Mouse (Mus musculus) heart, adult 2 months (tissue): ENCODE measurements around the gene Ret. TPM values are rescaled to one million over a fixed set of nuclear protein-coding genes. Genes with fewer than 3 reads are reported as not detected.

Source experiments
- DNase-seq, 2 experiments: peaks; one replicate each; pipeline ENCODE4 v3.0.0; 2021
- H3K27ac ChIP-seq: fragments of 200-600 bp; 2 replicates; pipeline ENCODE4 v1.8.1; 2022
- H3K27me3 ChIP-seq: fragments of 200-500 bp; 2 replicates; pipeline ENCODE4 v1.6.1; 2012; ENCODE audit warnings: mild to moderate bottlenecking, low read length, inconsistent platforms, mixed read lengths; ENCODE audit not compliant: control insufficient read depth, insufficient read depth
- H3K36me3 ChIP-seq: fragments of 200-500 bp; 2 replicates; pipeline ENCODE4 v1.6.1; 2012; ENCODE audit warnings: low read length, inconsistent platforms; ENCODE audit not compliant: control insufficient read depth, insufficient read depth
- H3K4me1 ChIP-seq: fragments of 200-500 bp; 2 replicates; pipeline ENCODE4 v1.6.1; 2011; ENCODE audit warnings: low read length; ENCODE audit not compliant: control insufficient read depth, insufficient read depth
- H3K4me3 ChIP-seq: fragments of 200-600 bp; 2 replicates; pipeline ENCODE4 v1.8.1; 2022
- H3K79me2 ChIP-seq: fragments of 200-500 bp; replicated peaks from 2 replicates; pipeline ENCODE4 v1.6.1; 2012; ENCODE audit warnings: mild to moderate bottlenecking, inconsistent platforms, low read length, moderate library complexity, mixed read lengths; ENCODE audit not compliant: control insufficient read depth, insufficient read depth
- H3K9ac ChIP-seq: fragments of 200-500 bp; 2 replicates; pipeline ENCODE4 v1.6.1; 2012; ENCODE audit warnings: low read depth, mild to moderate bottlenecking, control low read depth, inconsistent platforms, low read length, mixed read lengths
- CTCF ChIP-seq: fragments of 200-600 bp; IDR thresholded peaks from 2 replicates; pipeline ENCODE4 v1.8.1; 2022; ENCODE audit warnings: antibody characterized with exemption, mild to moderate bottlenecking, moderate library complexity
- EP300 ChIP-seq: fragments of 200-500 bp; IDR thresholded peaks from 2 replicates; pipeline ENCODE4 v1.6.1; 2011; ENCODE audit warnings: low read depth, low read length, control low read depth; ENCODE audit not compliant: insufficient read depth
- POLR2A ChIP-seq: fragments of 200-500 bp; IDR thresholded peaks from 2 replicates; pipeline ENCODE4 v1.6.1; 2011; ENCODE audit warnings: mild to moderate bottlenecking, low read depth, low read length, control low read depth; ENCODE audit not compliant: insufficient read depth
- WGBS: fragments of 180-500 bp; shearing (Covaris S2); methylation state at CpG from one replicate; pipeline ENCODE4 v1.1.7; 2018; 5-methylcytosine and 5-hydroxymethylcytosine counted together
- intact Hi-C: fragments of 180-260 bp; cut with DNase I; formaldehyde crosslinking; loops from one replicate; pipeline ENCODE4 v1.15.1; 2025
- polyA plus RNA-seq: library from polyadenylated mRNA; depleted of rRNA; stranded (reverse); fragments of >200 nt; gene quantifications from 2 replicates; pipeline ENCODE4 v1.2.3, GENCODE M21; 2012
- total RNA-seq, 2 experiments: library from RNA; stranded (reverse); gene quantifications; 2 replicates each; pipeline ENCODE4 v1.2.3; 2021

Gene Ret
- total and polyA plus RNA-seq, 3 experiments, result 2.7 to 5.8 (median 2.8) TPM

DNA sequence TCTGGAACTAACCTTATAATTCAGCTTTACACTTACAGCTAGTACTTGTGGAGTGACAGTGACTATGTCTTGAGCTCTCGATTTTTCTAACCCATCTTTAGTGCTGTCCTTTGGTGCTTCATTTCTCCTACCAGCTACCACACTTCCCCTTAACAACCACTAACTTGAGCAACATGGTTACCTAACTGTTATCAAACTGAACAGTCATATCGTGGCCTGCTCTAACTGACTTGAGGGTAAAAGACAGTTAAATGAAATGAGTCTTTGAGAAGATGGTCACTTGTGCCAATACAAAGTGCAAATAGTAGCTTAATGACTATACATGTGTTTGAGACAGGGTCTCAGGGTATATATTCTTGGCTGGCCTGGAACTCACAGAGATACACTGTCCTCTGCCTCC is 60.4 kb downstream of the Ret start:
- intact Hi-C loops, result no loop called here
- Histone ChIP-seq H3K27ac (no peak overlapping the region), H3K4me1 (peaks cover 2% of the 10 kb centered on the region), H3K27me3 (no peaks in the 10 kb centered on the region), H3K9ac (no peak overlapping the region), H3K79me2 (peaks cover 2% of the 10 kb centered on the region), H3K36me3 (no peaks in the 10 kb centered on the region), H3K4me3 (no peak overlapping the region)
- 66% methylated on average over 2 of the region's 2 CpGs for WGBS
- DNase-seq, result no peak
- TF ChIP-seq POLR2A (no peak), EP300 (no peak), CTCF (no peak)

DNA sequence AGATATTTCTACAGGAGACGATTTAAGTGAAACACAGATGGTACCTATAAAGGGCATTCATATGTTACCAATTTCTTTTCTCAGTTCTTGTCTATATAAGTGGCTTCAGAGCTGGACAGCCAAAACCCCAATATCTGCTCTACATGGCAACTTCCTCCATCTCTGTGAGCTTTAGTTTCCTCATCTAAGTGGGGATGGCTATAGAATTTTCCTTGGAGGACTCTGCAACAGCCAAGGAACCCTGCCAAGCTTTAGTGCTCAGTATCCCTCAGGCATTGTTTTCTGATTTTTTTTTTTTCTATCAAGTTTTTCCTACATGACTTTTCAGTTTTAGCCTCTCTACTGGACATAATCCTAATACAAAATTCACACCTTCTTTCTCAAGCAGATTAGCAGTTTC is 63.1 kb downstream of the Ret start:
- intact Hi-C loops, result no loop called here
- 89% methylated on average over 1 of the region's 1 CpGs for WGBS
- peaks cover 2% of the 10 kb centered on the region for H3K79me2 ChIP-seq

GRCm38 (mm10) chr6:118130022-118130421 is 67.5 kb downstream of the Ret start:
- 48% methylated on average over 2 of the region's 2 CpGs for whole genome bisulfite sequencing
- intact Hi-C loops, result no loop called here

More for the DNA sequence above, 63.1 kb downstream of the Ret start:
- TF ChIP-seq EP300 (no peak), CTCF (no peak), POLR2A (no peak)
- H3K9ac ChIP-seq, result no peak overlapping the region
- no peak overlapping the region for H3K4me3 ChIP-seq
- DNase-seq, result no peak
- H3K4me1 ChIP-seq, result peaks cover 3% of the 10 kb centered on the region
- no peak overlapping the region for H3K27ac ChIP-seq
- no peaks in the 10 kb centered on the region for H3K27me3 ChIP-seq
- H3K36me3 ChIP-seq, result no peaks in the 10 kb centered on the region

DNA sequence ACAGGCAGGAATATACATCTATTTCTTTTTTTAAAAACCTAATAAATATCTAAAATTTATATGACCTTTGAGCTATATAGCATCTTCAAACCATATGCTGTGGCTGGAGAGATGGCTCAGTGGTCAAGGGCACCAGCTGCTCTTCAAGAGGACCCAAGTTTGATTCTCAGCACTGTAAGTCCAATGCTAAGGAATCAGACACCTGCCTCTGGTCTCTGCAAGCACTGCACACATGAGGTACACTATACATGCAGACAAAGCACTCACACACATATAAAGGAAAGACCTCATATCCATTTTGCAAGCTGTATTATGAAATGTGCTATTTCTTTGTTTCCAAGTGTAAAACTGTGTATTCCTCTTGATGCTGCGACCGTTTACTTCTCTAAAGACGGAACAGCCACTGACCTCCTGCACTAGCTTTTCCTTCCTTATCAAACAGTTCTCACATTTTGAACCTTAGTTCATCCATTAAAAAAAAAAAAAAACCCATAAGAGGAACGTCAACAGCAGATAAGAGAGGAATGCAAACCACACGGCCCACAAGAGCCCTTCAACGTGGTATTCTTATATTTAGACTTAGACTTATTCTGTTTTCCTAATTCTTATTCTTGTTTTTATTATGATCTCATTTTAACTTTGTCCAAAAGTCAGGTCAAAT is 69.6 kb downstream of the Ret start:
- Histone ChIP-seq H3K27ac (no peak overlapping the region), H3K79me2 (no peaks in the 10 kb centered on the region)

More at GRCm38 (mm10) chr6:118130022-118130421, 67.5 kb downstream of the Ret start:
- TF ChIP-seq EP300, result no peak
- TF ChIP-seq POLR2A, result no peak
- no peak for TF ChIP-seq CTCF
- H3K27me3 ChIP-seq, result no peaks in the 10 kb centered on the region
- 0 out of 2 replicates have a peak overlapping the region, but pooled peaks have one; percentile 11 for H3K27ac ChIP-seq
- no peak overlapping the region for H3K9ac ChIP-seq
- peaks cover 8% of the 10 kb centered on the region; the same call in 1 of the 2 replicates for H3K36me3 ChIP-seq
- H3K79me2 ChIP-seq, result peaks cover 2% of the 10 kb centered on the region
- no peak overlapping the region for H3K4me3 ChIP-seq
- DNase-seq, result no peak
- peaks cover 7% of the 10 kb centered on the region for H3K4me1 ChIP-seq

DNA sequence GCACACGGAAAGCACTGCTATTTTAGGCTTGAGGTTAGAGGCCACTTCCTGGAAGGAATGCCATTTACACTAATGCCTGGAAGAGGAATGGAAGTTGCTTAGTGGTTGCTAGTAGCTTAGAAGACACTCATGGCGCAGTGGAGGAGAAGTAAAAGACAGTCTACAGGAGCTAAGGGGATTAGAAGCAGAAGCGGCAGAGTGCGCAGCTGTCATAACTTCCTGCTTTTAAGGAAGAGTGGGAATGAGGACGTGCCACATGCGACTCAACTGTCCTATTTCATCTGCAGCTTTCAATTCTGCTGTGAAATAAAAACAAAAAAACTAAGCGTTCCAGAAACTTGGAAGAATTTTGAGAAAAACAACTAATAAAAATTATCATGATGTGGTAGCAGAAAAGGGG is 70.3 kb downstream of the Ret start:
- peaks cover 7% of the 10 kb centered on the region for H3K4me1 ChIP-seq
- DNase-seq, result no peak
- intact Hi-C loops, result no loop called here
- no peak for TF ChIP-seq CTCF
- TF ChIP-seq EP300, result no peak
- no peak for TF ChIP-seq POLR2A
- peaks cover 8% of the 10 kb centered on the region; the same call in 1 of the 2 replicates for H3K36me3 ChIP-seq
- H3K27ac ChIP-seq, result no peak overlapping the region
- H3K79me2 ChIP-seq, result no peaks in the 10 kb centered on the region
- no peak overlapping the region for H3K9ac ChIP-seq
- H3K27me3 ChIP-seq, result no peaks in the 10 kb centered on the region
- 46% methylated on average over 7 of the region's 7 CpGs for WGBS
- H3K4me3 ChIP-seq, result no peak overlapping the region

More for the DNA sequence above, 69.6 kb downstream of the Ret start:
- peaks cover 7% of the 10 kb centered on the region for H3K4me1 ChIP-seq
- no peak for TF ChIP-seq EP300
- no peak overlapping the region for H3K4me3 ChIP-seq
- WGBS, result 30% methylated on average over 6 of the region's 6 CpGs
- H3K36me3 ChIP-seq, result peaks cover 8% of the 10 kb centered on the region; the same call in 1 of the 2 replicates
- no peak for DNase-seq
- H3K27me3 ChIP-seq, result no peaks in the 10 kb centered on the region
- intact Hi-C loops, result no loop called here
- no peak overlapping the region for H3K9ac ChIP-seq

GRCm38 (mm10) chr6:118126577-118126976 is 70.9 kb downstream of the Ret start:
- H3K27ac ChIP-seq, result no peak overlapping the region
- no peaks in the 10 kb centered on the region for H3K79me2 ChIP-seq
- intact Hi-C loops, result no loop called here
- no peak overlapping the region for H3K4me3 ChIP-seq
- H3K27me3 ChIP-seq, result no peaks in the 10 kb centered on the region
- no peak overlapping the region for H3K9ac ChIP-seq
- TF ChIP-seq POLR2A (no peak), CTCF (no peak)
- no peak for DNase-seq
- peaks cover 8% of the 10 kb centered on the region; the same call in 1 of the 2 replicates for H3K36me3 ChIP-seq
- H3K4me1 ChIP-seq, result peaks cover 7% of the 10 kb centered on the region
